Mouse (Mus musculus): Measurements from ENCODE around the gene 4931414P19Rik.

4931414P19Rik gene

DNA sequence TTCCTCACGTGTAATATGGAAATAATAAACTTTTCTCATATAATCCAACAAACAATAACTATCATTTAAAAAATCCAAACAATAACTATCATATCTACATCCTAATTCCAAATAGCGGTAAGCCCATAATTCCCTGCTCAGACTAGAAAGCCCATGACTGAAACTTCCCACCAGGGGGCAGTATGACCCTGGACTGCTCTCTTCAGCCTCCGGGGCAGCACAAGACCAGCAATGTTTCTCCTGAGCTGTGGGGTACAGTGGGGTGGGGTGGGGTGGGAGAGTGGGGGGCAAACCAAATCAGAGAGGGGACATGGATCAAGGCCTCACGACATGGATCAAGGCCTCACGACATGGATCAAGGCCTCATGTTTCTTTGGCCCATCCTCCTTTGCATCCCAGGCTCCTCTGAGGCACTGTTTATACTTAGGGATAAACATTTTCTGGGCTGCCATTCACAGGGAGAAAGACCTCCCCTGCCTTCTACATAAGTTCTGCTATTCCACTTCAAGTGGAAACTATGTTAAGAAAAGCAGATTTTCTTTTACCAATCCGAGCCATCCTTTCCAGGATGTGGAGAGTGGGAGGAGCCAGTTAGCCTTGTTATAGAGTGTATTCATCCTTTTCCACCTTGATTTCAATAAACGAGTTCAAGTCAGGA, 22.0 kb downstream of the 4931414P19Rik start:
- DNase-seq (ENCODE audit: low spot score) = no peak

DNA sequence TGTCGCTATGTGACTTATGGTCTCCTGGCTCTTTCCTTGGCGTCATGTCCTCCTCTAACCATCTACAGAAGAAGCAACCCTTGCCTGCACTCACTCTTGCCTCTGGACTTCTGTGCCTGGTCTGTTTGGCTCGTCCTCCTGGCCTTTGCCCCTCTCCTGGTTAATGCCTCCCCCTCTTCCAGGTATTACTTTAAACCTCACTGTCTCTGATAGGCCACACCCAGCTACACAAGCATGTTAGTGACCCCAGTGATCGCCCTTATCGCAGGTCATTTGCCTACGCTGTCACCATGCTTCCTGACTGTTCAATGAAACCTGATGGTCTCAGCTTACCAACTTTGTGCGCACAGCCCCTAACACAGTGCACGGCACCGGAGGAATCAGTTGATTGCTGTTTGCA, 23.3 kb downstream of the 4931414P19Rik start:
- DNase-seq (ENCODE audit: low spot score) = no peak

DNA sequence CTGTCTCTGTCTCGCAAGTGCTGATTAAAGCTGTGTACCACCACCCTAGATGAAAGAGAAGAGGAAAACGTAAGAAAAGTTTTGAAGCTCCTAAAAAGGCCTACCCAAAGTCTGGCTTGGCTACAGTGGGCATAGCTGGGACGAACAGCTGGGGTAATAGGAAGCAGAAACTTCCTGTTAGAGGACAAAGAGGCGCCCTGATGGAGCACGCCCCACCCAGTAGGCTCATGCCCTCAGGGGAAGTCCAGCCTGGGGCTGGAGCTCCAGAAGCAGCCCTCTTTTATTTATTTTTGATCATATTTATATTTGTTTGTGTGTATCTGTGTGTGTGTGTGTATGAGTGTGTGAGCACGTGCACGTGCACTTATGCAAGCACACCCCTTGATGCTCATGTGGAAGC, 26.2 kb downstream of the 4931414P19Rik start:
- no peak for DNase-seq (ENCODE audit: low spot score)

DNA sequence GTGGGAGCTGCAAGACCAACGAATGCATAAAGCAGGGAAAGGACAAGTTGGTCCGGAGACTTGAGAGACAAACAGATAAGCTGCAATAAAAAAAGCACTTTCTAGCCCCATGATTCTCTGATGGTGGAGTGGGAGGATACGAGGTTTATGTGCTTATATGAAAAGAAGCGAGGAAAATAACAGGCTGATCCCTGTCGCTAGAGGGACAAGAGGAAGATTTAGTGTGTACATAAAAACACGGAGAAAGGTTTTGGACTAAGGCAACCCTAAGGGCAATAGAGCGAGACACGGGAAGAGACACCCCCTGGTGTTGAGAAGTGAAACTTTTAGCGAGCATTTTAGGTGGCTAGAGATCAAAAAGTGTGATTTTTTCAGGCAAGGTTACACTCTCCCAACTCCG, 27.7 kb downstream of the 4931414P19Rik start:
- no peak for DNase-seq (ENCODE audit: low spot score)

DNA sequence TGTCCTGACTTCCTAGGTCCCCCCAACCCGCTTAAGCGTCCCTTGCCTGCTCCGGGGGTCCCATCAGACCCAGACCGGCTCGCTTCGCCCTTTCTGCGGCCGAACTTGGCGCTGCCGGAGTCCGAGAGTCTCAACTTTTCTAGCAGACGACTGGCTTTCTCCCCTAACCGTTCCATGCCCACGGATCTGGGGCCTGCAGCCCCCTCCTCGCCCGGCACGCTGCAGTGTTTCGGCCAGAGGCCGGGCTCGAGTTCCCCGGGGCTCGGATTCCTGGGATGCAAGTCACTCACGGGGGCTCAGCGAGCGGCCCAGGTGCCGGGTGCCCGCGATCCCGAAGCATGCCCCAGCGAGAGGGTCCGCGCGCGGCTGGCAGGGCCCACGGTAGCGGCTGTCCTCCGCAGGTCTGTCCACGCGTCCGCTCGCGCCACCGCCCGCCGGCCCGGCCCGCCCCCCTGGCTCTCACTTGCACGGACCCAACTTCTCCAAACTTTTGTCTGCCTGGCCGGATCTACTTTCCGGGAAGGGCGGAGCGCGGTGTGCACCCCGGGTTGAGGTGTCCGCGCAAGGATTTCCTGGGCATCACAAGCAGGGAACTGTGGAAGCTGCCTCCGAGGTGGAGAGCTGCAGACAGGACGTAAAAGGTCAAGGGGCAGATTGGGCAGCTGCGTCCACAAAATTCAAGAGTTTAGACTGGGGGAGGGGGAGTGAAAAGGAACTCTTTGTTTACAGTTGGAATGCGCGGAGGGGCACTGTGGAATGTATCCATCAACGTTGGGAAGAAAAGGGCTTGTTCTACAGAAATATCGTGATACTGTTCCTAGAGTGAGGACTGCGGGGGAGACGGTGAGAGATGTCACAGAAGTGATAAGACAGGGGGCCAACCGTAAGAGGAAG, 28.5 kb downstream of the 4931414P19Rik start, which contains the start of gene Ajuba:
Gene Ajuba (minus strand): TSS at position 470 of the 894 bp plus-strand sequence.
- DNase-seq (ENCODE audit: low spot score) = peak; percentile 86

DNA sequence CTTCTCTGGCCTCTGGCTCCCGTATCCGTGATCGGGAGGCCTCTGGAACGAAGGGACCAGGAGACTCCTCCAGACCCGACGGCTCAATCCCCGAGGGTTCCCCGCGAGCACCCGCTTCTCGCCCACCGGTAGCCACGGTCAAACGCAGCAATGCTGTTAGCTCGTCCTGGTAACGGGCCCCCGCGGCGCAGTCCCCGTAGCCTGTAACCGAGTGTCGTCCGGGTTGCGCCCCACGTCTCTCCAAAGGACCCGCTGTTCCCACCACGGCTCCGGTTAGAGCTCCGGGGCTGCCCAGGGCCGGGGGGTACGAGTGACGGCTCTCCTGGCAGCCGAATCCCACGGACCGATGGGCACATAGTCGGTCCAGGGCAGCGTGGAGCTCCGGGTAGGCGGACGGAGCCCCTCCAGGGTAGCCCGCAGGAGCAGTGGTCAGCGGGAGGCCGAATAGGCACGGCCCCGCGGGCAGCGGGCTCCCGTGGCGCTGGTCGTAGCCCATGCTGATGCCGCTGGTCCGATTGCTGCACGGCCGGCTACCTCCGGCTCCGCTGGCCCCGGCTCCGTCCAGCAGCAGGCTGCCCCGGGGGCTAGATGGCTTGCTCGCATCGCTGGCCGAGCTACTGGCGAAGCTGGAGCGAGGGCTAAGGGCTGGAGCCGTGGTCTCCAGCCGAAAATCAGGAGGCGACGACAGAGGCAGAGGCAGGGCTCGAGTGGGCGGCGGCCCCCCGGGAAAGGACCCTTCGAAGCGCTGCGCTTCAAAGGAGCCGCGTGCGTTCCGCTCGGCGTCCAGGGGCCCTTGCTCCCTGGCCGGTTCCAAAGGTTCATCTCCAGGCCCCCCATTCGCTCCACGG, 29.3 kb downstream of the 4931414P19Rik start:
- DNase-seq (ENCODE audit: low spot score) = no peak

DNA sequence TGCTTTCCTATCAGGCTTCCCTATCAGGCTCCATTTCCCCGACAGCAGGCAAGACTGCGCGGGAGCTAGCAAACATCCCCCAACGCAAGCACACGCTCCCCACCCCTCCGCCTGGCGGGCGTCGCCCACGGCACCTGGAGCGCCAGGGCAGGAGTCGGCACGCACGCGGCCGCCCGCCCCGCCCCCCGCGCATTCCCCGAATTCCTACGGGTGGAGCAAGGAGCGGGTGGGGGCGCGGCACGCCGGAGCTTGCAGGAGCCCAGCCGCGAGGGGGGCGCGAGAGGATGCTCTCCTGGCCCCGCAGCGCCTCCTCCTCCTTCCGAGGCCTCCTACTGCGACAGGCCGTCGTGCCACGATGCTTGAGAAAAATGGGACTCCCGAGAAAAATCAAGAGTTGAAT, 30.2 kb downstream of the 4931414P19Rik start:
- peak; percentile 73 for DNase-seq (ENCODE audit: low spot score)

DNA sequence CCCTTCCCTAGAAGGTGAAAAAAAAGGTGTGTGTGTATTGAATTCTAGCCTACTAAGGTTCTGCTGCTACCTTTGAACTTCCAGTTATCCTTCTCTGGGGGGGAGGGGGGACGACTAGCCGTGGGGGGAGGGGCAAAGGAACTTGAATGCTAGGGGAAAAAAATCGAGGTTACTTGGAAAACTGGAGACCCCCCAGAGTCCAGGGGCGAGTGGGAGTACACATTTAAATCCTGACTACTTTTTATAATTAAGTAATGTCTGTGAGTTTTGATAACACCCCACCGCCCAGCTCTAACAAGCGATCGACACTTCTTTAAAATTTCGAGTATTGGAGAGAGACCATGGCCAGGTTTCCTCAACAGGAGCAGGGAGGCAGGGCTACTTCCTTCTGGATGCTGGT, 30.8 kb downstream of the 4931414P19Rik start:
- DNase-seq (ENCODE audit: low spot score) = no peak

DNA sequence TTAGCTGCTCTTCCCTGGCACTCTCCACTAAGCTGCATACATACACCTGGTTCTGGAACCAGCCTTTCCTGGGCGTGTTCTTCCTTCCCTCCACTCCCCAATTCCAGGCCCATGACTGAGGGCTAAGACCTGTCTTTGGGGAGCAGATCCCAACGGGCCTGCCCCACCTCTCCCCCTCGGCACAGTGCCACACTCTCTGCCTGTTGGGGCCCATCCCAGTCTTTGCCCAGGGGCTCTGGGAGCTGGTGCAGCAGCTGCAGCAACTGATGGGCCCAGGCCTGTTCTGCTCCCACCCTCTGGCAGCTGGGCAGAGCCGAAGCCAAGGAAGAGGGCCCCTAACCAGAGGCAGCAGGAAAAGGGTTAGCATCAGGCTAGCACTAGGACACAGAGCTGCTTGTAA, 31.5 kb downstream of the 4931414P19Rik start:
- DNase-seq (ENCODE audit: low spot score) = no peak

DNA sequence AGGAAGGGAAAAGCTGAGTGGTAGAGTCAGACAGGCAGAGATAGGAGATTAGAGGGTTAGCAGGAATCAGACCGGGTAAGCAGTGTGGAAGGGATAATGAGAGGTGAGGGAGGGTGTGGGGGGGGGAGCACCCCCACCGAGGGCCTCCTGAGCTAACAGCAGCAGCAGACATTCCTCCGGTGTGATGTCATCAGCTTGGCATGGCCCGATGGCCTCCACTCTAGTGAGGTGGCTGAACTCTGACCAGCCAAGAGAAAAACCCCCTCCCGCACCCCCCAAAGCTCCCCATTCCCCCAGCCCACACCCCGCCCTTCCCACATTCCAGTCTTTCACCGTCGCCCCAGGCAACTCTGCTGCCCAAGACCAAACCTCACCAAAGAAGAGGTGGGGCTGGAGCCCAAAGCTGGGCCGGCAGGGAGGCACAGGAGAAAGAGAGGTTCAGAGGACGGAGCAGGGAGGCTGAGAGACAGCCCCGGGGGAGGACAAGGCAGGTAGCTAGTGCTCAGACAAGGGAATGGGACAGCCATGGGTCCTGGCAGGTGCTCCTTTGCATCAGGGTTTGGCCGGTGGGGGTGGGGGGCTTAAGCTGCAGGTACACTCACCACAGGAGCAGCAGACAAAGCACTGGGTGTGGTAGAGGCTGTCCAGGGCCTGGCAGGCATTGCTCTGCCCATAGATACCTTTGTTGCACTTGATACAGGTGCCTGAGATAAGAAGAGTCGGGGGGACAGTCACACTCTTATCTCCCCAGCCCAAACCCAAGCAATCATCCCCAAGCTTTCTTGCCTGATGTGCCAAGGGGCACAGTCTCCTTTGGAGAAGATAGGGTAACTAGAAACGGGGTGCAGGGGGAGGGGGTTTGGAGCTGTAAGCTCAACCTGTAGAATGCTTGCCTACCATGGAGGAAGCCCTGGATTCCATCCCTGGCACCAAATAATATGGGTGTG, 32.7 kb downstream of the 4931414P19Rik start:
- DNase-seq (ENCODE audit: low spot score) = no peak

DNA sequence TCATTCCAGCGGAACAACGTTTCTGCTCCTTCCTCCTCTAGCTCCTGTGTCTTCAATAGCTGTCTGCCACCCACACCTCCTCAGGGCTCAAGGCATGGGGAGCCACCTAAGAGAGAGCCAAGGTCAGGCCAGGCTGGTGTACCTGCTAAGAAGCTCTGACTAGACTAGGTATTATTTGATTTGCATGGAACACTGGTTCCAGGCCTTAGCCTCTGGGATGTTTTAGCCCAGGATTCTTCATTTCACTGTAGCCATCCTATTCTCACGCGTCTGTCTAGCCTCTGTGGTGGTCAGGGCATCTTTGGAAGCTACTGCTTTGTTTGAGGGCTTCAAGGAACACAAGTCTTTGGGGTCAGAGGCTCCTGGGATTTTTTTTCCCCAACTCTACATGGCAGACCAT, 33.7 kb downstream of the 4931414P19Rik start:
- DNase-seq (ENCODE audit: low spot score) = no peak

DNA sequence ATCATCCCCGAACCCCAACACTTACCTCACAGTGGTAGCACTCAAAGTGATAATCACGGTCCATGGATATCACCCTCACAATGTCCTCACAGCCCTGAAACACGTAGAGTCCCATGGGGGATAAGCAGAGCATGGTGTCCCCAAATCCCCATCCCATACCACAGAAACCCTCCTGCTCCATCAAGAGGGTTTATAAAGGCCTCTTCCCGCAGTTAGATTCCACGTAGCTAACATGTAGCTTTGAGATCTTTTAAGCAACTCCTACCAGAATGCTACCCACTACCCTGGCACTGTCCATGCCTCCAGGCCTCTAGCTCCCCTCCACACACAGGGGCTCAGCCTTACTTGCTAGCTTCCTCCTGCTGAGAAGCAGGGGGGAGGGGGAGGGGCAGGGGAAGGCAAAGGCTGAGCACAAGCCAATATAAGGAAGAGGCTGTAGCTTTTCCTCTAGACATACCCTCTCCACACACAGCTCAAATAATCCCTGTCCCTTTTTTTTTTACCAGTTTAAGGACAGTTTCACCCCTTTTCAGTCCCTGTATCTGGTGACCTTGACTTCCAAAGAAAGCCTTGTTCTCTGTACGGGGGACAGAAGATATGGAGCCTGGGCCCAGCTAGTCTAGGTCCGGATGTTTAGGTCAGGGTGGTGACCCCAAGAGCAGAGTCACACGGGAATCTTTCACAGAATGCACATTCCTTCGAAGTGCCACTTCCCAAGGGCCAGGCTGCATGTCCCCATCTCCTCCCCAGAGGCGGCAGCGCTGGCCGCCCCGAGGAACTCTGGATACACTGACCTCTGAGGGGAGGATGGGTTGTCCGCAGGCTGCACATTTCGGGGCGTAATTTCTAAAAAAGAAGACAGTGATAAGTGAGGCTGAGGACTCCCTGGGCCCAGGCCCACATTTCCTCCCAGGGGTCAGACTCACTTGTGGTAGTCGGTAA, 36.1 kb downstream of the 4931414P19Rik start:
- DNase-seq (ENCODE audit: low spot score) = no peak

DNA sequence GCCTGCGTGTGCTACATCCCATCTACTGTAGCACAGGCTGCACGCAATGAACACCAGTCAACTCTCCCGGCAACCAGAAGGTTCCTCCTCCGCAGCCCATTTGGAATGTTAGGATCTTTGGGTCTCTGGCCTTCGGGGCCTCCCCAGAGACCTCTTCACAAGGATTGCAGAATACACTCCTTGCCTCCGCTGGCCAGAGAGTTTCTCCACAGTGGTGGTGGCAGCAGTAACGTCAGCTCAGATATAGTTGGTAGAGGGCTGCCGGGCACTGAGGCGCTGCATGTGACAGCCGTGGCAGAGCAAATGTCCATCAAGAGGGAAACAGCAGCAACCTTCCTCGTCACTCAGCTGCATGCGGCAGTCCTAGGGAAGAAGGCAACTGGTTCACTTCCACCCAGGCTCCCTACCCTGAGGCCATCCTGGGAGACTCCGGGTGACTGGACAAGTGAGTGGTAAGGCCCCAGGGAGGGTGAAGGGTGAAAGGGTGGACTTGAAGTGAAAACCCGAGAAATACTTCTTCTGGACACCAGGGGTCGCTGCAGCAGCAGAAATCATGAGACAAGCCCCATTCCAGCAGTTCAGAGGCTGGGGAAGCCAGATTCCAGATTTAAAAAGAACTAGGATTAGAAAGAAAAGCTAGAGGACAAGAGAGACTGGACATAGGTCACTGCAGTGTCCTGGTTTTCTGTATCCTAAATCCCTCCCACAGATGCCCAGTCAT, 36.9 kb downstream of the 4931414P19Rik start:
- no peak for DNase-seq (ENCODE audit: low spot score)

DNA sequence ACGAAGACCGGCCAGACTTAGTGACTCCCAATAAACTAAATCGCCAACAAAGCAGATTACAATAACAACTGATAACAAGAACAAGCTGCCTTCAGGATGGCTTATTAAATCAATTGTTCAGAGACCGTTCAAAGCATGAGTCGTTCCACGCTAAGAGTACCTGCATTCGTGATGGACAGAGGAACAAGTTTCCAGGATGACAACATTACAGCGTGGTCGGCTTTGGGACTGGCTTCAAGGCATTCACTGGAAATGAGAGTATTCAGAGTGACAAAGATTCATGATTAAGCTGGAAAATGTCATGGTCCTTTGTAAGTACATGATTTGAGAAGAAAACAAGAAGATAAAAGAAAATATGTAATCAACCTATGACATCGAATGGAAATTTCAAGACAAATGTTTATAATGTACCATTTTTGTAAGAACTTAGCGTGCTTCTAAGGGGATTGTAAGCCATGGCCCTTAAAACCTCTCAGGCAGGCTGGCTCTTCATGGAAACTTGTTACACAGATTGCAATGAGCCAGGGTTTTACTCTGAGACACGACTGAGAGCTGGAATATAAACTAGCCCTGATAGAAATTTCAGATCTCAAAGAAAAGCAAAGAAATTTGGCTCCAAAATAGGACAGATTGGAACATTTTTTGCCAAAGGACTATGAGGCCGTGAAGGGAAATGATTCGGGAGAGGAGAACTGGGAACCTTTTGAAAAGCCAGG, 45.1 kb downstream of the 4931414P19Rik start:
- DNase-seq (ENCODE audit: low spot score) = no peak

DNA sequence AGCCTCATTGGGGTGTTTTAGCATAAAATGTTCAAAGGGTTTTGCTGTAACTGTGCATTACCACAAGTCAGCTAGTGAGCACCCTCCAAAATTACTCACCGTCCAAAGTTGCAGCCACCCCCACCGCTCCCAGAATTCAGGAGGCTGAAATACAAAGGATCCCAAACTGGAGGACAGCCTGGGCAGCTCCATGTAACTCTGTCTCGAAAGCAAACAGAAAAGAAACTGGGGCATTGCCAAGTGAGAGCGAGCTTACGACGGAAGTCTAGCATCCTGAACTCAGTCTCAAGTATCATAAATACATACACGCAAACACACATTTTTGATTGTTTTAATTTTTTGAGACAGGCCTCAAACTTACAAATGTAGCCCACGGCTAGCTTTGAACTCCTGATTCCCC, 48.5 kb downstream of the 4931414P19Rik start:
- DNase-seq (ENCODE audit: low spot score) = no peak

DNA sequence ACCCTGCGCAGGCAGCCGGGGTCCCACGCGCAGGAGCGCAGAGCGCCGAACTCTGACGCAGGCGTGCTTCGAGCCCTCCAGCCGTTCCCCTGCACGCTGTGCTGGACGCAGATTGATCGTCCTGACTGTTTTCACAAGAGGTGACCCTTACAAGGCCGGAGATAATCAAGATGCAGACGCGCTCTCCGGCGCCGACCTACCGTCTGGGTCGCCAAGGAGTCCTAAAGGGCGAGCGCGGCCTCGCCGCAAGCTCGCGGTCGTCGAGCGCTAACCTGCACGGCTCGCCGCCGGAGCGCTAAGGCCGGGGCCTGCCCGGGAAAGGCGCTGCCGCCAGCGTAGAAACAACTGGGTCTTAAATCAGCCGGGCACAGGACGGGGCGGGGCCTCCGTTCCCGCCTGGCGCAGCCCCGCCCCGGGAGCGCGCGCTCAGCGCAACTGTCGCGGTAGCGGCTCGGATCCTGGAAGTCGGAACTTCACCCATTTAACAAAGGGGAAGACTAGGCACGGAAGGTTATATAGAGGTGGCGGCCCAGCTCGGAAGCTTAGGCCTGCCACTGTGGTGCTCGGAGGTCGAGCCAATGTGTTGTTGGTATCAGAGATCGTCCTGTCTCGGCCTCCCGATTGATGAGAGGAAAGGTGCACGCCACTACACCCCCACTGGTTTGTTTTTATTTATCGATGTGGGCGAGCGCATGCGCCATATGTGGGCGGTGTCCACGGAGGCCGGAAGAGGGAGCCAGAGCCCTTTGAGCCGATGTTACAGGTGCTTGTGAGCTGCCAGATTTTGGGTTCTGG, 51.6 kb downstream of the 4931414P19Rik start, which contains the start of gene Haus4:
Gene Haus4 (minus strand): TSS at position 642 of the 795 bp plus-strand sequence.
- peak; percentile 69 for DNase-seq (ENCODE audit: low spot score)

DNA sequence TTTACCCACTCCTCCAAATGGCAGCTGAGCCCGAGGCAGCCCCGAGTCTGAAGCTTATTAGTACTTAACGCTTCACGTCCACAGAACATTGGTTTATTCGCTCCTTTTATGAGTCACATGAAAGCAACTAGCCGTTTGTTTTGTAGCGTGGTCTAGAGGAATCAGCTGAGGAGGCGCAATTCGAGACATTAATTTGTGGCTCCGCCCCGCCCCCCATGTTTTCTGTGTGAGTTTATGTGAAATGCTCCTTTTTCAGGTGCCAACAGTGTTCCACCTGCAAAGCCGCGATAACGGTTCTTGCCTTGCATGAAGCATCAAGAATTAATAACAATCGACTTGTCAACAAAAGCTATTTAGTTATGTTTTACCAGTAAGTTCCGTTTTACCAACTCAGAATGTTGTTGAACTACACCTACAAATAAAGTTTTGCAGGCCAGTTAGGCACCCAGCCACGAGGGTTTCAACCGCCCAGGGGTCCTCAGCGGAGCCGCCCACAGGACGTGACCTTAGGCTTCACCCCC, 52.3 kb downstream of the 4931414P19Rik start:
- DNase-seq (ENCODE audit: low spot score) = no peak

DNA sequence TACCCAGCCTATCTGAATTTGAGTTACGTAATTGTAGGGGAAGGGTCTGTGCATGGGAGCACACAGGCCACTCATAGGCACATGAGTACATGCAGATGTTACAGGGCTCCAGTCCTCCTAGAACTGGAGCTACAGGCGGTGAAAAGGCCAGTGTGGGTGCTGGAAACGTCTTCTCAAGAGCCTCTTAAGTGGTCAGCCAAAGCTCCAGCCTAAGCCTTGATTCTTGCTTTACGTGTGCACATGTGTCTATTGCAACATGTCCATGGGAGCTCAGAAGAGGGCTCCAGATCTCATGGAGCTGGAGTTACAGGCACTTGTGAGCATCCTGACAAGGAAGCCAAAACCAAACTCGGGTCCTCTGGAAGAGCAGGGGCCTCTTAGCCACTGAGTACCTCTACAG, 61.1 kb downstream of the 4931414P19Rik start:
- DNase-seq (ENCODE audit: low spot score) = no peak
